Mouse (Mus musculus) testis, adult 2 months (tissue): ENCODE results near the gene Polrmt. TPM values are rescaled to one million over a fixed set of nuclear protein-coding genes. Genes with fewer than 3 reads are reported as not detected.

Source experiments
- H3K27ac ChIP-seq: fragments of 200-500 bp; 2 replicates; pipeline ENCODE4 v1.5.1; 2012; ENCODE audit warnings: low read depth, low read length; ENCODE audit not compliant: control insufficient read depth, insufficient read depth
- H3K27me3 ChIP-seq: fragments of 200-500 bp; 2 replicates; pipeline ENCODE4 v1.6.1; 2012; ENCODE audit warnings: mild to moderate bottlenecking, low read length, moderate library complexity; ENCODE audit not compliant: control insufficient read depth, insufficient read depth
- H3K36me3 ChIP-seq: fragments of 200-500 bp; 2 replicates; pipeline ENCODE4 v1.6.1; 2012; ENCODE audit warnings: mild to moderate bottlenecking, low read length; ENCODE audit not compliant: control insufficient read depth, insufficient read depth
- H3K4me1 ChIP-seq: fragments of 200-500 bp; 2 replicates; pipeline ENCODE4 v1.6.1; 2012; ENCODE audit warnings: low read length; ENCODE audit not compliant: control insufficient read depth, insufficient read depth
- H3K4me3 ChIP-seq: fragments of 200-500 bp; 2 replicates; pipeline ENCODE4 v1.5.1; 2012; ENCODE audit warnings: low read depth, mild to moderate bottlenecking, low read length, moderate library complexity, mixed read lengths; ENCODE audit not compliant: control insufficient read depth
- CTCF ChIP-seq: fragments of 200-500 bp; IDR thresholded peaks from 2 replicates; pipeline ENCODE4 v1.5.1; 2012; ENCODE audit warnings: low read depth, mild to moderate bottlenecking, inconsistent platforms, low read length, moderate library complexity; ENCODE audit not compliant: control insufficient read depth, insufficient read depth, insufficient replicate concordance
- POLR2A ChIP-seq: fragments of 200-500 bp; IDR thresholded peaks from 2 replicates; pipeline ENCODE4 v1.6.1; 2012; ENCODE audit warnings: low read depth, mild to moderate bottlenecking, inconsistent platforms, low read length, moderate library complexity; ENCODE audit not compliant: control insufficient read depth
- polyA plus RNA-seq: library from polyadenylated mRNA; depleted of rRNA; stranded (reverse); fragments of >200 nt; gene quantifications from 2 replicates; pipeline ENCODE4 v1.2.3, GENCODE M21; 2012

Polrmt gene
- polyA plus RNA-seq, 1 experiment: 30.6 TPM

GRCm38 (mm10) chr10:79713163-79713562 lies 33.2 kb downstream of the Polrmt start:
- Histone ChIP-seq H3K27me3 (no peaks in the 10 kb centered on the region), H3K27ac (no peak overlapping the region), H3K4me1 (peaks cover 21% of the 10 kb centered on the region), H3K36me3 (no peaks in the 10 kb centered on the region; the same call in 1 of the 2 replicates), H3K4me3 (no peak overlapping the region)
- TF ChIP-seq POLR2A (no peak), CTCF (no peak)

- Histone ChIP-seq H3K4me1 (peaks cover 20% of the 10 kb centered on the region), H3K36me3 (no peaks in the 10 kb centered on the region; the same call in 1 of the 2 replicates)
- TF ChIP-seq POLR2A (no peak), CTCF (peak; percentile 71; the same call in 1 of the 2 replicates)
Measured at GRCm38 (mm10) chr10:79712499-79713126, 33.8 kb downstream of the Polrmt start.

GRCm38 (mm10) chr10:79712029-79712428 lies 34.4 kb downstream of the Polrmt start:
- no peaks in the 10 kb centered on the region for H3K27me3 ChIP-seq
- no peak overlapping the region for H3K27ac ChIP-seq
- TF ChIP-seq POLR2A (no peak), CTCF (no peak)
- H3K4me1 ChIP-seq: peaks cover 15% of the 10 kb centered on the region
- no peaks in the 10 kb centered on the region; the same call in 1 of the 2 replicates for H3K36me3 ChIP-seq
- H3K4me3 ChIP-seq: no peak overlapping the region

More at GRCm38 (mm10) chr10:79712499-79713126, 33.8 kb downstream of the Polrmt start:
- no peak overlapping the region for H3K27ac ChIP-seq
- H3K4me3 ChIP-seq: no peak overlapping the region
- H3K27me3 ChIP-seq: no peaks in the 10 kb centered on the region

GRCm38 (mm10) chr10:79709307-79709706 lies 37.1 kb downstream of the Polrmt start:
- peak overlapping the region; percentile 59 for H3K4me3 ChIP-seq
- H3K36me3 ChIP-seq: no peaks in the 10 kb centered on the region; the same call in 1 of the 2 replicates
- peaks cover 19% of the 10 kb centered on the region for H3K4me1 ChIP-seq
- H3K27me3 ChIP-seq: no peaks in the 10 kb centered on the region
- TF ChIP-seq CTCF (no peak), POLR2A (no peak)
- no peak overlapping the region for H3K27ac ChIP-seq

GRCm38 (mm10) chr10:79708668-79709067 lies 37.7 kb downstream of the Polrmt start:
- peaks cover 19% of the 10 kb centered on the region for H3K4me1 ChIP-seq
- no peaks in the 10 kb centered on the region for H3K27me3 ChIP-seq
- H3K36me3 ChIP-seq: no peaks in the 10 kb centered on the region; the same call in 1 of the 2 replicates
- H3K27ac ChIP-seq: no peak overlapping the region
- H3K4me3 ChIP-seq: no peak overlapping the region
- TF ChIP-seq POLR2A: no peak
- no peak for TF ChIP-seq CTCF

GRCm38 (mm10) chr10:79707759-79708158 lies 38.6 kb downstream of the Polrmt start:
- H3K36me3 ChIP-seq: no peaks in the 10 kb centered on the region; the same call in 1 of the 2 replicates
- TF ChIP-seq CTCF: no peak
- no peak for TF ChIP-seq POLR2A
- no peak overlapping the region for H3K4me3 ChIP-seq
- H3K27ac ChIP-seq: no peak overlapping the region
- H3K4me1 ChIP-seq: peaks cover 21% of the 10 kb centered on the region
- no peaks in the 10 kb centered on the region for H3K27me3 ChIP-seq

- no peak for TF ChIP-seq CTCF
- no peak for TF ChIP-seq POLR2A
- Histone ChIP-seq H3K36me3 (no peaks in the 10 kb centered on the region; the same call in 1 of the 2 replicates), H3K4me1 (peaks cover 21% of the 10 kb centered on the region), H3K27me3 (no peaks in the 10 kb centered on the region), H3K4me3 (no peak overlapping the region), H3K27ac (no peak overlapping the region)
Measured at GRCm38 (mm10) chr10:79707162-79707561, 39.2 kb downstream of the Polrmt start.
